Mouse (Mus musculus) midbrain, embryonic 11.5 days (tissue): ENCODE data around the gene Sohlh1. TPM values are rescaled to one million over a fixed set of nuclear protein-coding genes. Genes with fewer than 3 reads are reported as not detected.
"Not testable (repeated sequence)": the region's sequence is repeated elsewhere in the genome, so short reads cannot be mapped to it uniquely, and the experiment has no call there.

ENCODE experiments used
- ATAC-seq: fragments of 200-750 bp; cut with Nextera tagmentation; 2 replicates; pipeline ENCODE4 v1.8.0; 2017; ENCODE audit warnings: moderate TSS enrichment, moderate library complexity; ENCODE audit not compliant: low FRiP score
- DNase-seq: peaks from one replicate; pipeline ENCODE4 v3.0.0; 2015; ENCODE audit warnings: low spot score; ENCODE audit errors: missing footprints
- H3K27ac ChIP-seq: fragments of 300-500 bp; sonication (generic); 2 replicates; pipeline ENCODE4 v1.5.1; 2014; ENCODE audit warnings: low read depth, low read length
- H3K27me3 ChIP-seq: fragments of 300-500 bp; sonication (generic); 2 replicates; pipeline ENCODE4 v1.6.1; 2014; ENCODE audit warnings: mild to moderate bottlenecking, low read length, moderate library complexity, mixed read lengths; ENCODE audit not compliant: control insufficient read depth, insufficient read depth
- H3K36me3 ChIP-seq: fragments of 300-500 bp; sonication (generic); 2 replicates; pipeline ENCODE4 v1.6.1; 2014; ENCODE audit warnings: mild to moderate bottlenecking, low read length, moderate library complexity, mixed read lengths; ENCODE audit not compliant: control insufficient read depth, insufficient read depth
- H3K4me1 ChIP-seq: fragments of 300-500 bp; sonication (generic); 2 replicates; pipeline ENCODE4 v1.6.1; 2014; ENCODE audit warnings: low read length; ENCODE audit not compliant: control insufficient read depth, insufficient read depth
- H3K4me2 ChIP-seq: fragments of 300-500 bp; sonication (generic); 2 replicates; pipeline ENCODE4 v1.6.1; 2014; ENCODE audit warnings: mild to moderate bottlenecking, moderate library complexity
- H3K4me3 ChIP-seq: fragments of 300-500 bp; sonication (generic); 2 replicates; pipeline ENCODE4 v1.5.1; 2014; ENCODE audit warnings: low read depth, low read length
- H3K9ac ChIP-seq: fragments of 300-500 bp; sonication (generic); 2 replicates; pipeline ENCODE4 v1.6.1; 2014; ENCODE audit warnings: low read length
- H3K9me3 ChIP-seq: fragments of 300-500 bp; sonication (generic); 2 replicates; pipeline ENCODE4 v1.6.1; 2016; ENCODE audit warnings: low read length; ENCODE audit not compliant: control insufficient read depth
- WGBS: fragments of 180-500 bp; shearing (Covaris S2); extraction: QIAGEN DNeasy Blood & Tissue Kit; methylation state at CpG from one replicate; pipeline ENCODE4 v1.1.7; 2014; 5-methylcytosine and 5-hydroxymethylcytosine counted together
- polyA plus RNA-seq: library from polyadenylated mRNA; unstranded; fragments of >200 nt; fragmentation: Nextera tagmentation; extraction: Ambion mirVana; gene quantifications from 2 replicates; pipeline ENCODE4 v1.2.1, GENCODE M21; 2014

Gene Sohlh1
- polyA plus RNA-seq, 1 experiment from 2014 or later: not detected

GRCm38 (mm10) chr2:25824751-25825150 lies 22.3 kb downstream of the Sohlh1 start:
- Histone ChIP-seq H3K4me3 (no peak overlapping the region), H3K36me3 (no peaks in the 10 kb centered on the region), H3K4me2 (no peak overlapping the region), H3K27ac (no peak overlapping the region), H3K9ac (no peak overlapping the region), H3K27me3 (no peaks in the 10 kb centered on the region), H3K4me1 (no peaks in the 10 kb centered on the region), H3K9me3 (no peaks in the 10 kb centered on the region)
- DNase-seq (no peak), ATAC-seq (no peak)
- 82% methylated on average over 3 of the region's 3 CpGs for WGBS

GRCm38 (mm10) chr2:25822806-25823205 lies 24.2 kb downstream of the Sohlh1 start, which contains the start of gene Lcn9:
Gene Lcn9 (plus strand): TSS chr2:25823153.
- Histone ChIP-seq H3K36me3 (no peaks in the 10 kb centered on the region), H3K4me3 (no peak within 1 kb of the TSS), H3K9me3 (no peaks in the 10 kb centered on the region), H3K9ac (no peak within 1 kb of the TSS), H3K27ac (no peak within 1 kb of the TSS), H3K4me2 (no peak within 1 kb of the TSS), H3K4me1 (no peaks in the 10 kb centered on the region), H3K27me3 (no peaks in the 10 kb centered on the region)
- ATAC-seq: no peak
- 94% methylated on average over 1 of the region's 1 CpGs for WGBS
- no peak for DNase-seq

- not testable (repeated sequence) for H3K4me1 ChIP-seq, H3K9me3 ChIP-seq, ATAC-seq, DNase-seq, H3K27ac ChIP-seq, H3K27me3 ChIP-seq, H3K36me3 ChIP-seq, H3K9ac ChIP-seq, H3K4me2 ChIP-seq, H3K4me3 ChIP-seq
- WGBS: 81% methylated on average over 1 of the region's 1 CpGs
Measured at GRCm38 (mm10) chr2:25815748-25816147, 31.3 kb downstream of the Sohlh1 start, which contains the start of gene Glt6d1. Gene Glt6d1 (minus strand): TSS chr2:25815848.

GRCm38 (mm10) chr2:25813364-25813763 lies 33.7 kb downstream of the Sohlh1 start:
- no peak for DNase-seq

GRCm38 (mm10) chr2:25811711-25812110 lies 35.3 kb downstream of the Sohlh1 start:
- Histone ChIP-seq H3K9me3 (no peaks in the 10 kb centered on the region), H3K27me3 (no peaks in the 10 kb centered on the region), H3K27ac (no peak overlapping the region), H3K4me2 (no peak overlapping the region), H3K4me1 (no peaks in the 10 kb centered on the region), H3K4me3 (no peak overlapping the region), H3K36me3 (no peaks in the 10 kb centered on the region), H3K9ac (no peak overlapping the region)
- WGBS: 83% methylated on average over 2 of the region's 2 CpGs
- DNase-seq (no peak), ATAC-seq (no peak)

More at GRCm38 (mm10) chr2:25813364-25813763, 33.7 kb downstream of the Sohlh1 start:
- Histone ChIP-seq H3K27ac (no peak overlapping the region), H3K4me1 (no peaks in the 10 kb centered on the region), H3K4me2 (no peak overlapping the region), H3K9me3 (no peaks in the 10 kb centered on the region), H3K4me3 (no peak overlapping the region), H3K36me3 (no peaks in the 10 kb centered on the region), H3K27me3 (no peaks in the 10 kb centered on the region), H3K9ac (no peak overlapping the region)
- 78% methylated on average over 5 of the region's 5 CpGs for WGBS
- ATAC-seq: no peak

GRCm38 (mm10) chr2:25798065-25798464 lies 49.0 kb downstream of the Sohlh1 start:
- Histone ChIP-seq H3K9me3 (no peaks in the 10 kb centered on the region), H3K36me3 (no peaks in the 10 kb centered on the region), H3K4me3 (no peak overlapping the region), H3K27ac (no peak overlapping the region), H3K4me1 (peaks cover 5% of the 10 kb centered on the region; the same call in 1 of the 2 replicates), H3K9ac (no peak overlapping the region), H3K4me2 (no peak overlapping the region), H3K27me3 (no peaks in the 10 kb centered on the region)
- DNase-seq (no peak), ATAC-seq (no peak)
- WGBS: 47% methylated on average over 5 of the region's 5 CpGs

GRCm38 (mm10) chr2:25797635-25798034 lies 49.4 kb downstream of the Sohlh1 start:
- Histone ChIP-seq H3K27me3 (no peaks in the 10 kb centered on the region), H3K36me3 (no peaks in the 10 kb centered on the region), H3K4me3 (no peak overlapping the region), H3K4me2 (no peak overlapping the region), H3K4me1 (peaks cover 5% of the 10 kb centered on the region; the same call in 1 of the 2 replicates), H3K9ac (no peak overlapping the region), H3K9me3 (no peaks in the 10 kb centered on the region), H3K27ac (no peak overlapping the region)
- WGBS: 33% methylated on average over 2 of the region's 2 CpGs
- ATAC-seq (no peak), DNase-seq (no peak)

Other genes with a start within 250 kb of the Sohlh1 start
- 49.2 and 51.2 TPM in 2 replicates for gene Rabl6, start 238.7 kb downstream of the Sohlh1 start, polyA plus RNA-seq
- 0.25 and 0.28 TPM in 2 replicates for gene Ccdc183, start 229.6 kb downstream of the Sohlh1 start, polyA plus RNA-seq
- gene Tmem141, start 225.2 kb downstream of the Sohlh1 start, polyA plus RNA-seq: 17.9 and 19.1 TPM in 2 replicates
- 1.3 and 1.6 TPM in 2 replicates for gene Fcna, start 219.2 kb downstream of the Sohlh1 start, polyA plus RNA-seq
- gene Lcn8, start 194.1 kb downstream of the Sohlh1 start, polyA plus RNA-seq: not detected in 2 replicates
- not detected in 2 replicates for gene Lcn5, start 189.3 kb downstream of the Sohlh1 start, polyA plus RNA-seq
- gene Lcn6, start 170.5 kb downstream of the Sohlh1 start, polyA plus RNA-seq: not detected in 2 replicates
- not detected in 2 replicates for gene Lcn10, start 164.5 kb downstream of the Sohlh1 start, polyA plus RNA-seq
- gene Obp2a, start 147.2 kb downstream of the Sohlh1 start, polyA plus RNA-seq: not detected in 2 replicates
- 57.1 and 59.7 TPM in 2 replicates for gene Bmyc, start 140.5 kb downstream of the Sohlh1 start, polyA plus RNA-seq
- not detected in 2 replicates for gene Obp2b, start 110.2 kb downstream of the Sohlh1 start, polyA plus RNA-seq
- not detected in 2 replicates for gene Lcn3, start 81.7 kb downstream of the Sohlh1 start, polyA plus RNA-seq
- gene Lcn11, start 70.2 kb downstream of the Sohlh1 start, polyA plus RNA-seq: not detected in 2 replicates
- gene Gm13539, start 65.0 kb downstream of the Sohlh1 start, polyA plus RNA-seq: not detected in 2 replicates
- gene Glt6d1, start 31.4 kb downstream of the Sohlh1 start, polyA plus RNA-seq: not detected in 2 replicates
- not detected in 2 replicates for gene Lcn9, start 24.1 kb downstream of the Sohlh1 start, polyA plus RNA-seq
- 0.23 and 0.32 TPM in 2 replicates for gene Kcnt1, start 16.5 kb upstream of the Sohlh1 start, polyA plus RNA-seq
- 34.4 and 46.8 TPM in 2 replicates for gene Camsap1, start 136.0 kb upstream of the Sohlh1 start, polyA plus RNA-seq
- 96.1 and 101 TPM in 2 replicates for gene Ubac1, start 174.5 kb upstream of the Sohlh1 start, polyA plus RNA-seq